Mouse (Mus musculus): ENCODE measurements around the gene Olfr1230. TPM values are rescaled to one million over a fixed set of nuclear protein-coding genes. Genes with fewer than 3 reads are reported as not detected.

Olfr1230 gene
- polyA plus RNA-seq (2012; rRNA removed), result not detected in 2 replicates

DNA sequence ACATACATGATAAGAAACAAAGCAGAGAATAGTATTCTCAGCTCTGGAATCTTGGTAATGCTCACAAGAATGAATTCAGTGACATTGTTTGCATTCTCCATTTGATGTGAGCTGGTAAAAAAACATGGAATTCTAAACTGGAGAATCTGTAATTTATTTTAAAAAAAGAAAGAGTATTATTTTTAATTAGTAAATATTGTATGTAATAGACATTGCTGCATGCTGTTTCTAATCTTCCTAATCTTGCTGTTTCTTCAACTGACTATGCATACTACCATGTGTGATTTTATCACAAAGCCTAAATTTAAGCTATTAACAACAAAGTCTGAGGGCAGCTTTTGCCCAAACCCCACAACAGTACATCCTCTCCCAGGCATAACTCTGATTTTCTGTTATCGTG, at the start of gene Olfr1230:
Olfr1230 (minus strand) TSS at position 101 of the 400 bp plus-strand sequence.
- DNase-seq (ENCODE audit: low read depth), result no peak

- no peak for DNase-seq (ENCODE audit: low read depth)
These were observed 45.2 kb upstream of the Olfr1230 start, which contains the start of gene Olfr1233 for GRCm38 (mm10) chr2:89342298-89342697. Gene Olfr1233 (minus strand): TSS chr2:89342398.

DNA sequence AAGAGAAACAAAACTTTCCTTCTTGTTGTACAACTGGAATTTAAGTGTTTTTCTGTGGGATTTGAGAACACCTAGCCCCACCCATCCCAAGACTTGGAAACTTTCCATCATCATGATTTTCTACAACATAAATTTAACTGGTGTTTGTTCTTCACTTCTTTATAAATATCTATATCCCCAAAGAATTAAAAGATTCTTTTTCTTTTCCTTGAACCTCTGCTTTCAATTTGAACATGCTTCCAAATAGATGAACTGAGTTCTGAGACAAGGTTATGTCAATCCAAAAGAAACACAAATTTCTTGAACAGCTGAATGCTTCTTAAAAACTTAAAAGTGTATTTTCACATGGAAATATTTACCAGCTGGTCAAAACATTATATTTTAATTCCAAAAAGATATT, 32.5 kb upstream of the Olfr1230 start, which contains the start of gene Olfr1232:
Olfr1232 (minus strand) TSS at position 101 of the 400 bp plus-strand sequence.
- DNase-seq (ENCODE audit: low read depth), result no peak

DNA sequence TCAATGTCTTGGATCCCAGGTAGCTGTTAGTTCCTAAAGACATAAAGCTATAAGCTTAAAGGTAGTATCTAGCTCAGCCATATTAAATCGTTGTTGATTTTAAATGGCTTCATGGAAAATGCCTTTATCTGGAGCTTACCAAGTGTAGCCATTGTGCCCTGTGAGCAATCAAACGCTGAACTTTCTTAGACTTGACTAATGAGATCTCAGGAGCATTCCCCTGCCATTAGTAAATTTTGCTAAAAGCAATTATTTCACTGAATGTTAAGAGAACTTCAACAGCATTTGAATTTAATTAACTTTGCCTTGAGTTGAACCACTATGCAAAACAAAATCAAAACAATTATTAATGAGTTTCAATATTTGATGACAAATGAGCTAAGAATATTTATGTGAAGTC, 9.9 kb upstream of the Olfr1230 start, which contains the start of gene Olfr1231:
Olfr1231 (minus strand) TSS at position 101 of the 400 bp plus-strand sequence.
- no peak for DNase-seq (ENCODE audit: low read depth)

DNA sequence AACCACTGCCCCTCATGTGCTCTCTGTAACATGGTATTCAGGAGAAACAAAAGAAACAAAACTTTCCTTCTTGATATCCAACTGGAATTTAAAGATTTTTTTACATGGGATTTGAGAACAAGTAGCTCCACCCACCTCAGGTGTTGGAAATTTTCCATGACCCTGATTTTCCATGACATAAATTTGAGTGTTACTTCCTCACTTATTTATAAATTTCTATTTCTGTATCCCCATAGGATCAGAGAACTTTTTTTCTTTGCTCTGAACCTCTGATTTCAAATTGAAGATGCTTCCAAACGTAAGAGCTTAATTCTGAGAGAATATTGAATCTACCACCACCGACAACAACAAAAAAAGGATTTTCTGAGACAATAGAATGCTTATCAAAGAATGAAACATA, 9.2 kb downstream of the Olfr1230 start, which contains the start of gene Olfr1229:
Olfr1229 (minus strand) TSS at position 101 of the 400 bp plus-strand sequence.
- no peak for DNase-seq (ENCODE audit: low read depth)

DNA sequence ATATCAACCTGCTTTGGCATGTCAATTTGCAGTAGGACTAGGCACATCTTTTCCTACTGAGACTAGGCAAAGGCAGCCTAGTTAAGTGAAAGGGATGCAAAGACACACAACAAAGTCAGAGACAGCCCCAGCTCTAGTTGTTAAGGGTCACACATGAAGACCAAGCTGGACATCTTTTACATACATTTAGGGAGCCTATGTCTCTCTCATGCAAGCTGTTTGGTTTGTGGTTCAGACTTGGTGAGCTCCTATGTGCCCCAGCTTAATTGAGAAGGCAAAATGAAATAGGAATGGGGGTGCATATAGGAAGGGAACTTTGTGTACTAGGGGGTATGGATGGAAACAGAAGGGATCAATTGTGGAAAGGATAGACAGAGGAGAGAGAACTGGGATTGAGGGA, 43.1 kb downstream of the Olfr1230 start, which contains the start of gene Olfr1228:
Olfr1228 (minus strand) TSS at position 101 of the 400 bp plus-strand sequence.
- no peak for DNase-seq (ENCODE audit: low read depth)

Other genes starting within 250 kb of the Olfr1230 start
- not detected in 2 replicates for gene Olfr1218, start 236.1 kb downstream of the Olfr1230 start, polyA plus RNA-seq (2012; rRNA removed)
- not detected in 2 replicates for gene Olfr1219, start 213.8 kb downstream of the Olfr1230 start, polyA plus RNA-seq (2012; rRNA removed)
- gene Olfr1220, start 190.4 kb downstream of the Olfr1230 start, polyA plus RNA-seq (2012; rRNA removed), result not detected in 2 replicates
- not detected in 2 replicates for gene Olfr1221, start 180.0 kb downstream of the Olfr1230 start, polyA plus RNA-seq (2012; rRNA removed)
- not detected in 2 replicates for gene Olfr1222, start 164.2 kb downstream of the Olfr1230 start, polyA plus RNA-seq (2012; rRNA removed)
- not detected in 2 replicates for gene Olfr1223, start 145.7 kb downstream of the Olfr1230 start, polyA plus RNA-seq (2012; rRNA removed)
- gene Olfr1224-ps1, start 133.2 kb downstream of the Olfr1230 start, polyA plus RNA-seq (2012; rRNA removed), result not detected in 2 replicates
- gene Olfr1225, start 122.6 kb downstream of the Olfr1230 start, polyA plus RNA-seq (2012; rRNA removed), result not detected in 2 replicates
- not detected in 2 replicates for gene Olfr1226, start 97.2 kb downstream of the Olfr1230 start, polyA plus RNA-seq (2012; rRNA removed)
- gene Olfr1228, start 43.2 kb downstream of the Olfr1230 start, polyA plus RNA-seq (2012; rRNA removed), result not detected in 2 replicates
- not detected in 2 replicates for gene Olfr1229, start 9.3 kb downstream of the Olfr1230 start, polyA plus RNA-seq (2012; rRNA removed)
- not detected in 2 replicates for gene Olfr1231, start 9.8 kb upstream of the Olfr1230 start, polyA plus RNA-seq (2012; rRNA removed)
- gene Olfr1232, start 32.4 kb upstream of the Olfr1230 start, polyA plus RNA-seq (2012; rRNA removed), result not detected in 2 replicates
- gene Olfr1233, start 45.1 kb upstream of the Olfr1230 start, polyA plus RNA-seq (2012; rRNA removed), result not detected in 2 replicates
- gene Olfr1234, start 67.6 kb upstream of the Olfr1230 start, polyA plus RNA-seq (2012; rRNA removed), result not detected in 2 replicates
- gene Olfr1238, start 112.4 kb upstream of the Olfr1230 start, polyA plus RNA-seq (2012; rRNA removed), result not detected in 2 replicates
- gene Olfr1239, start 123.1 kb upstream of the Olfr1230 start, polyA plus RNA-seq (2012; rRNA removed), result not detected in 2 replicates
- gene Olfr1240, start 145.7 kb upstream of the Olfr1230 start, polyA plus RNA-seq (2012; rRNA removed), result not detected in 2 replicates
- not detected in 2 replicates for gene Olfr1241, start 189.9 kb upstream of the Olfr1230 start, polyA plus RNA-seq (2012; rRNA removed)
- not detected in 2 replicates for gene Olfr1242, start 201.1 kb upstream of the Olfr1230 start, polyA plus RNA-seq (2012; rRNA removed)
- not detected in 2 replicates for gene Olfr1243, start 234.2 kb upstream of the Olfr1230 start, polyA plus RNA-seq (2012; rRNA removed)